Mouse (Mus musculus) G1E-ER4 (cell line): ENCODE data around the gene Mfrp. TPM values are rescaled to one million over a fixed set of nuclear protein-coding genes. Genes with fewer than 3 reads are reported as not detected.

Source experiments
- GATA1 ChIP-seq: IDR thresholded peaks from one replicate; pipeline ENCODE4 v1.8.0; 2012; ENCODE audit warnings: low read length, inconsistent platforms
- polyA plus RNA-seq: library from polyadenylated mRNA; stranded (reverse); fragments of >175 nt; gene quantifications from 2 replicates; pipeline ENCODE4 v1.2.3, GENCODE M21; 2012

Gene Mfrp
- polyA plus RNA-seq, 1 experiment: not detected

DNA sequence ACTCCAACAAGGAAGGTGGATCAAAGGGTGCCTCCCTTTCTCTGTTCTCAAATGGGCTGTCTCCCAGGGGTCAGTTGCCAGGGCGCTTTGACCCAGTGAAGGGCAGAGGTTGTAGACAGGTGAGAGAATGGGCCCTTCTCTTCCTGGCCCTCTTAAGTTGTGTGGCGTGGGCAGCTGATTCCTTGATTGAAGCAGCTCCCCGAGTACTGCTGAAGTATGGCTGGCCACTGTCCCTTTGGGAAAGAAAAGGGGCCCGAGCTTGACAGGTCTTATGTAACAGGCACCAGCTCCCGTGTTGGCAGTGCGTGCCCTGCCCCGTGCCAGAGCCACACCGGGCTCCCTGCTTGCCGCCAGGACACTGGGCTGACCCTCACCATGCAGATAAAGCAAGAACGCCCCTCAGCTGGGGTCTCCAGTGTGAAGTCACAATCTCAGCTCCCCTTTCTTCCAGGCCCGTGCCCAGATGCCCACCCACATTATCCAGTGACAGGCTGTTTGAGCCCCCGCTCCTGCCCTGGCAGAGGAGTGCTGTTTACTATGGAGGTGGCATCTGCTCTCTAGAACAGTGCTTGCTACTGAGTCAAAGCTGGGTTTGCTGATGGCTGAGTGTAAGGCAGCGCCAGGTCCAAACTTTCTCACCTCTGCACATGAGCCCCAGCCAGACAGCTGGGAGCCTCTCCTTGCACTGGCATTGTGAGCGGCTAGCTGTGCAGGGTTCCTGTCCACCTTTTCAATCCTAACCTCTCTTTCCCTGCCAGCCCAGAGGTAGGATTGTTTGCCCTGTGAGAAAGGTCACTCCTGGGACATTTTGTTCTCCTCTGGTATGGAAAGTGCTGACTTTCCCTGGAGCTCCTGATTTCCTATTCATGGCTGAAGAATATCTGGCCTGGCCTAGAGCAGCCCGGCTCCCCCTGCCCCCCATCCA lies 15.5 kb upstream of the Mfrp start:
- TF ChIP-seq GATA1: no peak

DNA sequence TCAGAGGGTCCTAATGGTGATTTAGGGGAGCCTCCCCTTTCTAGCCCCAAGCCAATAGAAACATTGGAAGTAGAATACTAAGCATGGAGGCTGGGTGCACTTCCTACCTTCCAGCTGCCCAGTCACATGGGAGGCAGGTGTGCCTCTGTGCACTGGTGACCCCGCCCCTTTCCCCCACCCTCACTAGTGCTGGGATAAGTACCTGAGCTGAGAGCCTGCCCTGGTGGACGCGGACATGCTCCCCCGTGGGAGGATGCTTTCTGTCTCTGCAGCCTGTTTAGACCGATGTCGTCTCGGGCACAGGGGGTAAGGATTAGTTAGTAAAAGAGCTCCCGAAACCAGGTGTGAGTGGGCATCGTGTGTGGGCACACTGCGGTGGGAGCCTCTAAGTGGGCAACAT lies 14.6 kb upstream of the Mfrp start:
- no peak for TF ChIP-seq GATA1

DNA sequence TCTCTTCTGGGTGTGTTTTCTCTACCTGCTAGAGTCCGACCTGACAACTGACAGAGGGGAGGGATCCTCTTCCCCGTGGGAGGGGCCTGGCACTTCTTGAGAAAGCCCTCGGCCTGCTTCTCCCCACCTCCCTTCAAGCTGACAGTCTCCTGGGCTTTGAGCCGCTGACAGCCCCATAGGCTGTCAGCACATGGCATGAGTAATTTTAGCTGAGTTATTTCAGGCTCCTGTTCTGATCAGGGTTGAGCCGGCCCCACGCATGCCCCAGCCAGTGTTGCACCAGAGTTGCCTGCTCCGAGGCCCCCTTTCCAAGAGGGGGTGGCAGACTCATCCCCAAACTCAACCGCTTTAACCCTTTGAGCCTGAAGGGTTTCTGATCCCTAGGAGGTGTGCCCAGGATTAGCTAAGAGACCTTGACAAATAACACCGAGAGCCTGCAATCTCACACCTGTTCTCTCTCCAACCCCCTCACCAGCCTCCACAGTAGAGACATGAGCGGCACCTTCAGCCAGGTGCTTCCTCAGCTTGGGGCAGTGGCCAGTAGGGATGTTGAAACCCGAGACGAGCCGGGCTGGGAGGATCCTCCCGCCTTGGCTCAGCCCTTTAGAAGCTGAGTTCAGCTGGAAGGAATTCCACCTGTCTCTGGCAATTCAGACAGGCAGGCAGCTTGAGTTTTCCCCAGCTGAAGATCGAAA lies 13.6 kb upstream of the Mfrp start:
- no peak for TF ChIP-seq GATA1

DNA sequence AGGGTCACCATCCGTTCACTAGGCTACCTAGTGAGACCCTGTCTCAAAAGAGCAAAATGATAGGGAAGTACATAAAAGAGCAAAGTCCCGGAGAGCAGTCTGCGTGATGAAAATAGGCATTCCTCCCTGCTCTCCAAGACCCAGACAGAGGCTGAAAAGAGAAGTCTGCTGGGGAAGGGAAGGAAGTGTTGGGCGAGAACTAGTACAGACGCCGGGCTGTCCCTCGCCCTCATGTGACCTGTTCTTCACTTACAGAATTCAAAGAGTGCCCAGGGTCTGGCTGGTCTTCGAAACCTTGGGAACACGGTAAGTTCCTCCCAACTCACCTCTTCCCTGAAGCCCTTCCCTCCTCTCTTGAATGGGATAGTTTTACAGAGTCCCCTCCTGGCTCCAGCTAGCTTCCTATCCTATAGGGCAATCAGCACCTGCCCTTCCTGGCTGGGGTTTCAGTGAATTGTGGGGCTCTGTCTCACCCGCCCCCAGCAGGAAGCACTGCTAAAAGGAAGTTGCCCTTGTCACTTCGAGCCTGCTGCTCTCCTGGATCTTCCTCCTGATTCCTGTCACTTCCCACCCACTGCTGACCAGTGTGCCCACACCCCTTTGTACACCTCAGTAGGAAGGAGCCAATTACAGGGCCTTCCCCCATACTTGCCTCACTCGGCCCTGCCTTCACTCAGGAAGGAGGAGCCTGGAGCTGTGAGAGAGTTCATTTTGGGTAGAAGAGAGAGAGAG lies 12.5 kb upstream of the Mfrp start:
- TF ChIP-seq GATA1: no peak

DNA sequence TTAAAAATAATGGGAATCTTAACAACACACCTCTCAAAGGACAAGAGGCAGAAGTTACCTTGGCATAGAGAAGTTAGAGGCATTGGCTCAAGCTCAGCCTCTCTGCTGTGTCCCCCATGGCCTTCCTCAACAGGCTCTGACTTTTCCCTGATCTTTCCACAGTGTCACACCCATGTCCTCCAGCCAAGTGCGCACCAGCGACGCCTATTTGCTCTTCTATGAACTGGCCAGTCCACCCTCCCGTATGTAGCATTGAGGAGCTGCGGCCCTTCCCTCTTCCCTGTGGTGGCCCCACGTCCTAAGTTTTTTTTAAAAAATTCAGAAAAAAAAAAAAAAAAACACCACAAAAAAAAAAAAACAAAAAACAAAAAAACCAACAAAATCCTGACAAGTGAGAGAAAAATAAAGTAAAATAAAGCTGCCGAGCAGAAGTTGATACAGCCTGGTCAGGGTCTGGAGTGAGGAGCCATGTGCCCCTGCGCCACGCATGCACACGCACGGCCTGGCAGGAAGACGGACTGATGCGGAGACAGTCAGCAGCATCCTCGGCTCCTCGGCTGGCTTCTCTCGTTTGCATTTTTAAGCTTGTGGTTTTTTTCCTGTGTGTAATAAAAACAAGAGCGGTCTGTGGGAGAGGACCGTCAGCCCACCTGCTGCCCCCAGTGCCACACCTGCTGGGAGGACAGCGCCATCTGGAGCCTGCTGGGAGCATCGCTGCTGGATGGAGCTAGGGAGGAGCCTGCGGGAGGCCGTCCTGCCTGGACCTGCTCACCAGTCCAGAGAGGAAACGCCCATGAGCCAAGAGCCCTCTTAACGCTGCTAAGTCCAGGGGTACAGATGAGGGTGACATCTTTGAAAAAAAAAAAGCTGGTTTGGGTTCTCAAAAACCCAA lies 7.7 kb upstream of the Mfrp start:
- no peak for TF ChIP-seq GATA1

DNA sequence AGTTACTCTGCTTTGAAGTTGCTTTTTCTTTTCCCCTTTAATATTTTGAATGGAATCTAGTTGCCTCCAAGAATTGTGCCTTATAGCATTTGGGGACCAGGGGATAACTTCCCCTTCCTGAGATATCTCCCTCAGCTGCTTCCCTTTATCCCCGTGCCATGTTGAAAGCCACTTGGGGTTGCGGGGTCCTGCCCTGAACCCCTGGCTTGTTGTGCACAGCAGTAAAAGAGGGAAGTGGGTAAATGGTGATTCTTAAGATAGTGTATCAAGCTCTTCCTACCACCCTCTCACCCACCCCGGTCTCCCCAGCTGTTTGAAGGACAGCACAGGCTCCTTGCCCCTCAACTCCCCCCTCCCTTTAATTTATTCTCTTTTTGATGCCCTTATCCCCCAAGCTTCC lies 6.8 kb upstream of the Mfrp start:
- no peak for TF ChIP-seq GATA1

DNA sequence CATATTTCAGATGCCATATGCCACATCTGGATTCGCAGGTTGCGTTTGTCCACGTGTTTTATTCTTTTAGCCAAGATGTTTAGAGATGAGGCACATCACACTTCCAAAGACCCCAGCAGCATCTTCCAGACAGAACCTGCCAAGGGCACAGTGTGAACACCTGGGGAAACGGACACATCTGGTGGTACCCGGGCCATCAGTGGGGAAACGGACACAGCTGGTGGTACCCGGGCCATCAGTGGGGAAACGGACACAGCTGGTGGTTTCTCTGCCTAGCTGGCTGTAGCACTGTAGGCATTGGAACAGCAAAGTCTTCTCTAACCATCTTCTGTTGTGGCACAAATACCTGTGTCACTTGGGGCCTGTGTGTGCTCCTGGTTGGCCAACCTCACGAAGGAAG lies 5.7 kb upstream of the Mfrp start:
- TF ChIP-seq GATA1: no peak

DNA sequence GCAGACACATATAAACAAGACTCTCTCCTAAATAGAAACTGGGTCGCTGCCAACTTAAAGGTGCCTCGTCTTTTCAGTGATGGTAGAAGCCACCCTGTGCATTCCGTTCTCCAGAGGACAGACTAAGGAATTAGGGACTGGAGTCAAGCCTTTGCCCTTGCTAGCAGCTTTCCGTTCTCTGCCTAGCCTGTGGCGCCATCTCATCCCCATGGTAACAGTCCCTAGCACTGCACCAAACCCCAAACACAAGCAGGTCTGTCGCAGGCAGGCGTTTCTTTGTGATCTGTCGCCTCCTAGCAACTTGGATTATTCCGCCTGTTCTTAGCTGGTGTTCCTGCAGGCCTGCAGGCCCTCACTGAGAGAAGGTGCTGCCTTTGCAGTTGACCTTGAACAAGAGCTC lies 5.0 kb upstream of the Mfrp start:
- no peak for TF ChIP-seq GATA1

DNA sequence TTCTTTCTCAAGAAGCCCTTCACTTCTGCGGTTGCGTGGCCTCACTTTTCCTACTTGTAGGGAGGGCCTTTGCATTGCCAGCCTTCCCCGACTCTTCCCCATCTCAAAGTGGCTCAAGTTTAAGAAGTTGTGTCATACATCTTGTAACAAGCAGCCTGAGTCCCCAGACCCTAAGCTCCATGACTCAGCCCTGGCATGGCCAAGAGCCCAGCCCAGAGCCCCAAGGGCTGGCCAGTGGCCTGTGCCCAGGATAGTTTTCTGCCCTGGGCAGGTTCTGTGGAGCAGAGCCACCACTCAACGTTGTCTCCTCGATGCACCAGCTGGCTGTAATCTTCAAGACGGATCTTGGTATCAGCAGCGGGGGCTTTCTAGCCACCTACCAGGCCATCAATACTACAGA lies 3.4 kb downstream of the Mfrp start:
- TF ChIP-seq GATA1: no peak

DNA sequence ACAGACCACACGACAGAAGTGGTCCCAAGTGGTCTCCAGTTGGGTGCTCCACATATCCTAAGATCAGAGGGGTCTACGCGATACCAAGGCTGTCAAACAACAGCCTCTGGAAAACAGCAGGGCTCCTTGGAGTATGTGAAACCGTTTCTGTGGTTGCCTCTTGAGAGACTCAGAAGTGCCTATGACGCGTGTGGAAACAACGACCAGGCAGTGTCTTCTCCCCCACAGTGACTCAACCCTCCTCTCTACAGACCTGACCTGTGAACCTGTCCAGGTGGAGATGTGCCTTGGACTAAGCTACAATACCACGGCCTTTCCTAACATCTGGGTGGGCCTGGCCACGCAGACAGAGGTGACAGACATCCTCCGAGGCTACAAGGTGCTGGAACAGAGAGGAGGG lies 4.3 kb downstream of the Mfrp start:
- TF ChIP-seq GATA1: no peak

DNA sequence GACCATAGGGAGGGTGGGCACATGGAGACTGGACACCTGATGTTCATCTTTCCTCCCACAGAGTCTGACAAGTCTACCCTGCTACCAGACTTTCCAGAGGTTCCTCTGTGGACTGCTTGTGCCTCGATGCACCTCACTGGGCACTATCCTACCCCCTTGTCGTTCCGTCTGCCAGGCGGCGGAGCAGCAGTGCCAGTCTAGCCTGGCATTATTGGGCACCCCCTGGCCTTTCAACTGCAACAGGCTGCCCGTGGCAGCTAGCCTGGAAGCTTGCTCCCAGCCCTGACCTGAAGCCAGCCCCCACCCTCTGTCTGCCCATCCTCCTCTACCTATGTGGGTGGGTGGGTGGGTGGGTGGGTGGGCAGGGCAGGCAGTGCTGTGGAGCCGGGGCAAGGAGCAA lies 4.7 kb downstream of the Mfrp start:
- no peak for TF ChIP-seq GATA1

DNA sequence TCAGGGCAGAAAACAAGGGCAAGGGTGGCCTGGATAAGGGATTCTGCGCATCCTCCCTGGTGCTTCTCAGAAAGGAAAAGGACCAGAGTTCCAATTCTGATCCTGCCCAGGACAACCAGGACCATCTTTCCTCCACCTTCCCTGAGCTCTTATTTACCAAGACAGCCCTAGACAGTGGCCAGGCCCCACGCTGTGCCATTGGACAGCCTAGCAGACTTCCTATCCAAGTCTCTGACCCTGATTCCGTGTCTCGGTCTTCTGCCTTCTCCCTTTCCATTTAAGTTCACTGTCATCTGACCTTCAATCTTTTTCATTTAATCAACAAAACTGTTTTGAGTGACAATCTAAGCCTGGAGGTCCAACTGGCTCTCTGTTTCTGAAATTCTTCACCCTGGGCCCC lies 5.1 kb downstream of the Mfrp start:
- no peak for TF ChIP-seq GATA1

DNA sequence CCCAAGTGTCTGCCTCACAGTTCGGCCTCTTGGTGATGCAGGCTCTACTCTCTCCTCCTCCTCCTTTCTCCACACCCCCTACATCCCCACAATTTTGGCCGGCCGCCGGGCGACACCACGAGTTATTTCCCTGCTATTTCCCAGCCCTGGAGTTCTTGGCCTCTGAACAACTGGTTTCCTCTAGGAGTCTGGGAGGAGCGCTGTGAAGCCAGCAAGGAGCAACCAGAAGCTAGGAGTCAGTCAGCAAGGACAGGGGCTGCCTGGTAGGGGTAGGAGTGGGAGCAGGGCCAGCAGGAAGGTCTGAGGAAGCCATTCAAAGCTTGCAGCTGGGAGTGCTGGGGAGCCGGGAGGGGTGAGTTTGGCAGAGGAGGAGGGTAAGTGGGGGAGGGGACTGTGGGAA lies 5.6 kb downstream of the Mfrp start, which contains the start of gene C1qtnf5:
TSS of gene C1qtnf5 (plus strand) at position 136 of the 400 bp plus-strand sequence.
- TF ChIP-seq GATA1: no peak

DNA sequence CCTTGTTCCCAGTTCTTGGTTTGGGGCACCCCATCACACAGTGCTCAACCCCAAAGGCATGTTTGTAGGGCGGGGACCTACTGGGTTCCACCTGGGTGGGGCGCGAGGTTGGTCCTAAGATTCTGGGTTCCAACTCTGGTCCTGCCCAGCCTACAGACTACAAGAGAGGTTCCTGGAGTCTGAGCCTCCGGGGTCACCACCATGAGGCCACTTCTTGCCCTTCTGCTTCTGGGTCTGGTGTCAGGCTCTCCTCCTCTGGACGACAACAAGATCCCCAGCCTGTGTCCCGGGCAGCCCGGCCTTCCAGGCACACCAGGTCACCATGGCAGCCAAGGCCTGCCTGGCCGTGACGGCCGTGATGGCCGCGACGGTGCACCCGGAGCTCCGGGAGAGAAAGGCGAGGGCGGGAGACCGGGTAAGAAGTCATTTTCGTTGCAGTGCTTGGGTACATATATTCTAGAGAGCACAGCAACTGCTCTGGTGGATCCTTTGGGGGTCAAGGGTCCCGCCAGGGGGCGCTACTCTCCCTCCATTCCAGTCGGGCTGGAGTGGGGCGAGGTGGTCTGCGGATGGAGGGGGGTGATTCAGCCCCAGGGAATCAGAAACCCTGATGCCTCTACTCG lies 6.1 kb downstream of the Mfrp start:
- no peak for TF ChIP-seq GATA1
